Mouse (Mus musculus) brain, adult 2 months (tissue): Measurements from ENCODE around the gene Crip2.

ENCODE experiments used
- DNase-seq: peaks from one replicate; pipeline ENCODE4 v3.0.0; 2011; ENCODE audit warnings: low read depth, low spot score

Crip2 gene

GRCm38 (mm10) chr12:113147481-113147880 is 7.4 kb downstream of the Crip2 start:
- DNase-seq, result peak; percentile 74

GRCm38 (mm10) chr12:113148381-113149035 is 8.5 kb downstream of the Crip2 start:
- DNase-seq, result no peak

- no peak for DNase-seq
These were observed 9.3 kb downstream of the Crip2 start for GRCm38 (mm10) chr12:113149341-113149740.

- no peak for DNase-seq
These were observed 9.9 kb downstream of the Crip2 start for GRCm38 (mm10) chr12:113149896-113150295.

- no peak for DNase-seq
These were observed 10.6 kb downstream of the Crip2 start for GRCm38 (mm10) chr12:113150591-113150990.

GRCm38 (mm10) chr12:113151046-113151445 is 11.0 kb downstream of the Crip2 start:
- DNase-seq, result no peak

- no peak for DNase-seq
These were observed 11.7 kb downstream of the Crip2 start for GRCm38 (mm10) chr12:113151661-113152271.

GRCm38 (mm10) chr12:113152272-113152661 is 12.2 kb downstream of the Crip2 start:
- DNase-seq, result no peak

GRCm38 (mm10) chr12:113152991-113153525 is 13.0 kb downstream of the Crip2 start:
- no peak for DNase-seq

GRCm38 (mm10) chr12:113153971-113154370 is 13.9 kb downstream of the Crip2 start:
- no peak for DNase-seq

GRCm38 (mm10) chr12:113154747-113155075 is 14.7 kb downstream of the Crip2 start:
- DNase-seq, result no peak

GRCm38 (mm10) chr12:113155076-113155771 is 15.2 kb downstream of the Crip2 start:
- DNase-seq, result peak; percentile 49

- DNase-seq, result peak; percentile 100
These were observed 16.0 kb downstream of the Crip2 start, which contains the start of gene Tedc1 for GRCm38 (mm10) chr12:113155887-113156539. Tedc1 (plus strand) TSS chr12:113156421.

GRCm38 (mm10) chr12:113156540-113156929 is 16.5 kb downstream of the Crip2 start:
- no peak for DNase-seq

- DNase-seq, result no peak
These were observed 17.0 kb downstream of the Crip2 start for GRCm38 (mm10) chr12:113157002-113157401.

- no peak for DNase-seq
These were observed 17.5 kb downstream of the Crip2 start for GRCm38 (mm10) chr12:113157521-113157920.

- no peak for DNase-seq
These were observed 17.9 kb downstream of the Crip2 start for GRCm38 (mm10) chr12:113157971-113158370.

GRCm38 (mm10) chr12:113163561-113164006 is 23.5 kb downstream of the Crip2 start:
- peak; percentile 93 for DNase-seq

- DNase-seq, result no peak
These were observed 28.0 kb downstream of the Crip2 start for GRCm38 (mm10) chr12:113168031-113168536.

- no peak for DNase-seq
These were observed 37.1 kb downstream of the Crip2 start for GRCm38 (mm10) chr12:113176960-113177725.

- DNase-seq, result no peak
These were observed 41.0 kb downstream of the Crip2 start for GRCm38 (mm10) chr12:113181020-113181419.
